Mouse (Mus musculus): ENCODE measurements around the gene Tmem132c. TPM values are rescaled to one million over a fixed set of nuclear protein-coding genes. Genes with fewer than 3 reads are reported as not detected.

The Tmem132c gene
- polyA plus RNA-seq, 1 experiment: 0.06 TPM

DNA sequence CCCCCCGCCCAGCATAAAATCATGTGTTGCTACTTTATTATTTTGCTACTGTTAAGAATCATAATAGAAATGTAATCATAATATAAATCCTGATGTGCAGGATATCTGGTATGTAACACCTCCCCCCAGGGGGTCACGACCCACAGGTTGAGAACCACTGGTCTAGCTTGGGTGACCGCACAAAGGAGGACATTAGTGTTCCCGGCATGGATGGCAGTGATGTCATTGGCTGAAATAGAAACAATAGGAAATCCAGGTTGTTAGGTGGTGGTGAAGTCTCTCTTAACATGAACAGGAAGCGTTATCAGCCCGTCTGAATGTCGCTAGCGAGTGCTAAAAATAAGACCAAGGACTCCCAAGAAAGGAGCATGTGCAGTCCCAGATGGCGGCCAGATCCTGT lies 155.3 kb downstream of the Tmem132c start:
- TF ChIP-seq USF1 (IDR thresholded peaks at IDR 0.05; ENCODE audit: low read depth) (no peak), MYOD1 (IDR thresholded peaks at IDR 0.05; ENCODE audit: control insufficient read depth, insufficient read length, low read depth) (no peak), CTCF (IDR thresholded peaks at IDR 0.05; ENCODE audit: control insufficient read depth, insufficient read depth, insufficient read length) (no peak), FOSL1 (IDR thresholded peaks at IDR 0.05; ENCODE audit: insufficient read depth, low read length, poor library complexity, severe bottlenecking) (no peak), MYOG (IDR thresholded peaks at IDR 0.05; ENCODE audit: control insufficient read depth, extremely low read depth, insufficient read length) (no peak), MAX (IDR thresholded peaks at IDR 0.05) (no peak), CEBPB (IDR thresholded peaks at IDR 0.05; ENCODE audit: low read depth) (no peak)
- no peaks in the 10 kb centered on the region for H3K79me2 ChIP-seq (ENCODE audit: control insufficient read depth, insufficient read depth)
- no peak overlapping the region for H3ac ChIP-seq (ENCODE audit: control insufficient read depth, insufficient read length, low read depth)
- no peaks in the 10 kb centered on the region for H3K36me3 ChIP-seq (ENCODE audit: control insufficient read depth, insufficient read depth)
- no peak overlapping the region for H3K4me3 ChIP-seq (ENCODE audit: insufficient read depth, poor library complexity, severe bottlenecking)
- no peaks in the 10 kb centered on the region for H3K79me3 ChIP-seq (ENCODE audit: low read depth)
- H3K27me3 ChIP-seq (ENCODE audit: control insufficient read depth, insufficient read depth, insufficient read length): no peaks in the 10 kb centered on the region

DNA sequence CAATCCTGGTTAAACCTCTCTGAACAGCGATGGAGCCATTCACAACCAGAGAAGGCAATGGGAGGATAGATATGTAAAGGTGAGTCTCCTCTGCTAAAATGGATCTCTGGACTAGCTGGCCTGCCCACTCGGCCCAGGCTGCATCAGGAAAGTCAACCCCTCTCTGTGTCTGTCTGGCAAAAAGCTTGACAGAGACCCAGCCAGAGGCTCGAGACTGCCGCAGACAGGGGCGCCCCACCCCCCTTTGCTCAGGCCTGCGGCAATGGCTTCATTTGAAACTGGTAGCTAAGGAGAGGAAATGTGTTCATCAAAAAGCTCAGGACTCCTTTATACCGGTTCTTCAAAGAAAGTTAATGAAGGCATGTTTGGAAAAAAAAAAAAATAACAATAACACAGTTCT lies 156.4 kb downstream of the Tmem132c start:
- Histone ChIP-seq H3K79me3 (ENCODE audit: low read depth) (no peaks in the 10 kb centered on the region), H3K79me2 (ENCODE audit: control insufficient read depth, insufficient read depth) (no peaks in the 10 kb centered on the region), H3K4me3 (ENCODE audit: insufficient read depth, poor library complexity, severe bottlenecking) (no peak overlapping the region), H3K36me3 (ENCODE audit: control insufficient read depth, insufficient read depth) (no peaks in the 10 kb centered on the region), H3ac (ENCODE audit: control insufficient read depth, insufficient read length, low read depth) (no peak overlapping the region), H3K27me3 (ENCODE audit: control insufficient read depth, insufficient read depth, insufficient read length) (no peaks in the 10 kb centered on the region)
- TF ChIP-seq MAX (IDR thresholded peaks at IDR 0.05): no peak
- no peak for TF ChIP-seq USF1 (IDR thresholded peaks at IDR 0.05; ENCODE audit: low read depth)
- no peak for TF ChIP-seq MYOG (IDR thresholded peaks at IDR 0.05; ENCODE audit: control insufficient read depth, extremely low read depth, insufficient read length)
- TF ChIP-seq MYOD1 (IDR thresholded peaks at IDR 0.05; ENCODE audit: control insufficient read depth, insufficient read length, low read depth): no peak
- TF ChIP-seq CTCF (IDR thresholded peaks at IDR 0.05; ENCODE audit: control insufficient read depth, insufficient read depth, insufficient read length): no peak
- TF ChIP-seq CEBPB (IDR thresholded peaks at IDR 0.05; ENCODE audit: low read depth): no peak
- no peak for TF ChIP-seq FOSL1 (IDR thresholded peaks at IDR 0.05; ENCODE audit: insufficient read depth, low read length, poor library complexity, severe bottlenecking)

GRCm38 (mm10) chr5:127405391-127406000 lies 163.9 kb downstream of the Tmem132c start:
- no peak overlapping the region for H3ac ChIP-seq (ENCODE audit: control insufficient read depth, insufficient read length, low read depth)
- no peak for TF ChIP-seq FOSL1 (IDR thresholded peaks at IDR 0.05; ENCODE audit: insufficient read depth, low read length, poor library complexity, severe bottlenecking)
- TF ChIP-seq CEBPB (IDR thresholded peaks at IDR 0.05; ENCODE audit: low read depth): no peak
- no peak for TF ChIP-seq MYOD1 (IDR thresholded peaks at IDR 0.05; ENCODE audit: control insufficient read depth, insufficient read length, low read depth)
- TF ChIP-seq MYOG (IDR thresholded peaks at IDR 0.05; ENCODE audit: control insufficient read depth, extremely low read depth, insufficient read length): no peak
- no peak for TF ChIP-seq USF1 (IDR thresholded peaks at IDR 0.05; ENCODE audit: low read depth)
- no peak for TF ChIP-seq CTCF (IDR thresholded peaks at IDR 0.05; ENCODE audit: control insufficient read depth, insufficient read depth, insufficient read length)
- TF ChIP-seq MAX (IDR thresholded peaks at IDR 0.05): no peak
- H3K36me3 ChIP-seq (ENCODE audit: control insufficient read depth, insufficient read depth): no peaks in the 10 kb centered on the region
- no peaks in the 10 kb centered on the region for H3K79me2 ChIP-seq (ENCODE audit: control insufficient read depth, insufficient read depth)
- no peaks in the 10 kb centered on the region for H3K79me3 ChIP-seq (ENCODE audit: low read depth)
- H3K27me3 ChIP-seq (ENCODE audit: control insufficient read depth, insufficient read depth, insufficient read length): no peaks in the 10 kb centered on the region
- no peak overlapping the region for H3K4me3 ChIP-seq (ENCODE audit: insufficient read depth, poor library complexity, severe bottlenecking)

- H3K79me3 ChIP-seq (ENCODE audit: low read depth): no peaks in the 10 kb centered on the region
- H3K4me3 ChIP-seq (ENCODE audit: insufficient read depth, poor library complexity, severe bottlenecking): no peak overlapping the region
- H3K27me3 ChIP-seq (ENCODE audit: control insufficient read depth, insufficient read depth, insufficient read length): no peaks in the 10 kb centered on the region
- TF ChIP-seq USF1 (IDR thresholded peaks at IDR 0.05; ENCODE audit: low read depth): no peak
- no peak for TF ChIP-seq CTCF (IDR thresholded peaks at IDR 0.05; ENCODE audit: control insufficient read depth, insufficient read depth, insufficient read length)
- no peak for TF ChIP-seq FOSL1 (IDR thresholded peaks at IDR 0.05; ENCODE audit: insufficient read depth, low read length, poor library complexity, severe bottlenecking)
- TF ChIP-seq MAX (IDR thresholded peaks at IDR 0.05): no peak
- no peak for TF ChIP-seq MYOD1 (IDR thresholded peaks at IDR 0.05; ENCODE audit: control insufficient read depth, insufficient read length, low read depth)
- TF ChIP-seq CEBPB (IDR thresholded peaks at IDR 0.05; ENCODE audit: low read depth): no peak
- TF ChIP-seq MYOG (IDR thresholded peaks at IDR 0.05; ENCODE audit: control insufficient read depth, extremely low read depth, insufficient read length): no peak
- no peak overlapping the region for H3ac ChIP-seq (ENCODE audit: control insufficient read depth, insufficient read length, low read depth)
- H3K79me2 ChIP-seq (ENCODE audit: control insufficient read depth, insufficient read depth): no peaks in the 10 kb centered on the region
- H3K36me3 ChIP-seq (ENCODE audit: control insufficient read depth, insufficient read depth): no peaks in the 10 kb centered on the region
Observed at GRCm38 (mm10) chr5:127406014-127406655, 164.5 kb downstream of the Tmem132c start.

DNA sequence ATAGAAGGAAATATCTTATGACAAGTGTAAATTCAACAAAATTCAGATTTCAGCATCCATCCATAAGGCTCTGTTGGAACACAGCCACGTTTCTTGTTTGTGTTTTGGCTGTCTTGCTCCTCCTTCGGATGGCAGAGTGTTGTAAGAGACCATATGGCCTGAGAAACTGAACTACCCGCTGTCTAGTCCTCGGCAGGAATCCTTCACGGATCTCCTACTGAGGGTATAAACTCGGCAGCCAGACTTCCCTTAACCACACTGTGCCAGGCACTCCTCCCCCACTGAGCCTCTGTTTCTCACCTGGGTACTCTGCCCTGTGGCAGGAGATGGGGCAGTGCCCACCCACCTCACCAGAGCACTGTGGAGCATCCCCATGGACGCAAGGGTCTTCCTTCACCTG lies 174.9 kb downstream of the Tmem132c start:
- H3ac ChIP-seq (ENCODE audit: control insufficient read depth, insufficient read length, low read depth): no peak overlapping the region
- no peaks in the 10 kb centered on the region for H3K27me3 ChIP-seq (ENCODE audit: control insufficient read depth, insufficient read depth, insufficient read length)
- H3K79me2 ChIP-seq (ENCODE audit: control insufficient read depth, insufficient read depth): no peaks in the 10 kb centered on the region
- no peaks in the 10 kb centered on the region for H3K79me3 ChIP-seq (ENCODE audit: low read depth)
- H3K4me3 ChIP-seq (ENCODE audit: insufficient read depth, poor library complexity, severe bottlenecking): no peak overlapping the region
- H3K36me3 ChIP-seq (ENCODE audit: control insufficient read depth, insufficient read depth): no peaks in the 10 kb centered on the region
- no peak for TF ChIP-seq MAX (IDR thresholded peaks at IDR 0.05)
- TF ChIP-seq MYOD1 (IDR thresholded peaks at IDR 0.05; ENCODE audit: control insufficient read depth, insufficient read length, low read depth): no peak
- no peak for TF ChIP-seq MYOG (IDR thresholded peaks at IDR 0.05; ENCODE audit: control insufficient read depth, extremely low read depth, insufficient read length)
- TF ChIP-seq USF1 (IDR thresholded peaks at IDR 0.05; ENCODE audit: low read depth): no peak
- no peak for TF ChIP-seq FOSL1 (IDR thresholded peaks at IDR 0.05; ENCODE audit: insufficient read depth, low read length, poor library complexity, severe bottlenecking)
- no peak for TF ChIP-seq CEBPB (IDR thresholded peaks at IDR 0.05; ENCODE audit: low read depth)
- no peak for TF ChIP-seq CTCF (IDR thresholded peaks at IDR 0.05; ENCODE audit: control insufficient read depth, insufficient read depth, insufficient read length)
